Mouse (Mus musculus): ENCODE data around the gene Lrrc19. TPM values are rescaled to one million over a fixed set of nuclear protein-coding genes. Genes with fewer than 3 reads are reported as not detected.

Lrrc19 gene
- polyA plus RNA-seq, 1 experiment from 2014 or later, result 1.3 TPM

- no peak for ATAC-seq (ENCODE audit: low FRiP score)
- no peak overlapping the region for H3K9ac ChIP-seq (ENCODE audit: low read depth, low read length)
- no peak overlapping the region for H3K4me2 ChIP-seq (replicated peaks; ENCODE audit: low read depth, low read length)
- H3K4me1 ChIP-seq (replicated peaks; ENCODE audit: control insufficient read depth, insufficient read depth, low read length), result no peaks in the 10 kb centered on the region
- H3K27me3 ChIP-seq (ENCODE audit: control insufficient read depth, insufficient read depth, low read length), result no peaks in the 10 kb centered on the region
- H3K27ac ChIP-seq (ENCODE audit: low read depth, low read length), result no peak overlapping the region
- DNase-seq (ENCODE audit: low spot score), result no peak
- no peak overlapping the region for H3K4me3 ChIP-seq (ENCODE audit: low read depth, low read length)
- H3K36me3 ChIP-seq (ENCODE audit: control insufficient read depth, insufficient read depth, low read length), result no peaks in the 10 kb centered on the region
- 93% methylated on average over 2 of the region's 2 CpGs for WGBS
- H3K9me3 ChIP-seq (ENCODE audit: control insufficient read depth, low read length), result no peaks in the 10 kb centered on the region
Observed at GRCm38 (mm10) chr4:94604452-94605019, 45.4 kb downstream of the Lrrc19 start.

- under 1% methylated on average over 51 of the region's 61 CpGs for WGBS
- no peaks in the 10 kb centered on the region for H3K36me3 ChIP-seq (ENCODE audit: control insufficient read depth, insufficient read depth, low read length)
- H3K4me3 ChIP-seq (ENCODE audit: low read depth, low read length), result peak within 1 kb of the TSS; percentile 88
- no peaks in the 10 kb centered on the region for H3K27me3 ChIP-seq (ENCODE audit: control insufficient read depth, insufficient read depth, low read length)
- DNase-seq (ENCODE audit: low spot score), result peak; percentile 95
- peak within 1 kb of the TSS; percentile 64 for H3K4me2 ChIP-seq (replicated peaks; ENCODE audit: low read depth, low read length)
- H3K4me1 ChIP-seq (replicated peaks; ENCODE audit: control insufficient read depth, insufficient read depth, low read length), result no peaks in the 10 kb centered on the region
- H3K27ac ChIP-seq (ENCODE audit: low read depth, low read length), result peak within 1 kb of the TSS; percentile 84
- H3K9ac ChIP-seq (ENCODE audit: low read depth, low read length), result peak within 1 kb of the TSS; percentile 95
- peak; percentile 100 for ATAC-seq (ENCODE audit: low FRiP score)
- no peaks in the 10 kb centered on the region for H3K9me3 ChIP-seq (ENCODE audit: control insufficient read depth, low read length)
Observed at GRCm38 (mm10) chr4:94603031-94603629, 46.8 kb downstream of the Lrrc19 start, which contains the start of gene Plaa. Gene Plaa, minus strand, starts transcription at chr4:94603244.

- DNase-seq (ENCODE audit: low spot score), result no peak
- Histone ChIP-seq H3K27me3 (ENCODE audit: control insufficient read depth, insufficient read depth, low read length) (no peaks in the 10 kb centered on the region), H3K27ac (ENCODE audit: low read depth, low read length) (peak overlapping the region; percentile 84), H3K9ac (ENCODE audit: low read depth, low read length) (peak overlapping the region; percentile 95), H3K4me2 (replicated peaks; ENCODE audit: low read depth, low read length) (peak overlapping the region; percentile 44), H3K4me1 (replicated peaks; ENCODE audit: control insufficient read depth, insufficient read depth, low read length) (no peaks in the 10 kb centered on the region), H3K9me3 (ENCODE audit: control insufficient read depth, low read length) (no peaks in the 10 kb centered on the region), H3K4me3 (ENCODE audit: low read depth, low read length) (peak overlapping the region; percentile 88), H3K36me3 (ENCODE audit: control insufficient read depth, insufficient read depth, low read length) (no peaks in the 10 kb centered on the region)
- no peak; the same call in 1 of the 2 replicates for ATAC-seq (ENCODE audit: low FRiP score)
- 0% methylated on average over 32 of the region's 33 CpGs for WGBS
Observed at GRCm38 (mm10) chr4:94602496-94603030, 47.4 kb downstream of the Lrrc19 start.

- Histone ChIP-seq H3K9me3 (ENCODE audit: control insufficient read depth, low read length) (no peaks in the 10 kb centered on the region), H3K27me3 (ENCODE audit: control insufficient read depth, insufficient read depth, low read length) (no peaks in the 10 kb centered on the region), H3K27ac (ENCODE audit: low read depth, low read length) (no peak overlapping the region), H3K4me2 (replicated peaks; ENCODE audit: low read depth, low read length) (no peak overlapping the region), H3K36me3 (ENCODE audit: control insufficient read depth, insufficient read depth, low read length) (no peaks in the 10 kb centered on the region), H3K4me3 (ENCODE audit: low read depth, low read length) (no peak overlapping the region), H3K4me1 (replicated peaks; ENCODE audit: control insufficient read depth, insufficient read depth, low read length) (no peaks in the 10 kb centered on the region), H3K9ac (ENCODE audit: low read depth, low read length) (no peak overlapping the region)
- no peak for ATAC-seq (ENCODE audit: low FRiP score)
- peak; percentile 9 for DNase-seq (ENCODE audit: low spot score)
- 92% methylated on average over 4 of the region's 4 CpGs for WGBS
Observed at GRCm38 (mm10) chr4:94601395-94601794, 48.5 kb downstream of the Lrrc19 start.

GRCm38 (mm10) chr4:94592709-94593108 is 57.2 kb downstream of the Lrrc19 start:
- no peaks in the 10 kb centered on the region for H3K27me3 ChIP-seq (ENCODE audit: control insufficient read depth, insufficient read depth, low read length)
- H3K9ac ChIP-seq (ENCODE audit: low read depth, low read length), result no peak overlapping the region
- no peak overlapping the region for H3K4me3 ChIP-seq (ENCODE audit: low read depth, low read length)
- DNase-seq (ENCODE audit: low spot score), result no peak
- H3K27ac ChIP-seq (ENCODE audit: low read depth, low read length), result no peak overlapping the region
- H3K9me3 ChIP-seq (ENCODE audit: control insufficient read depth, low read length), result no peaks in the 10 kb centered on the region
- H3K4me2 ChIP-seq (replicated peaks; ENCODE audit: low read depth, low read length), result no peak overlapping the region
- no peaks in the 10 kb centered on the region for H3K36me3 ChIP-seq (ENCODE audit: control insufficient read depth, insufficient read depth, low read length)
- ATAC-seq (ENCODE audit: low FRiP score), result no peak
- no peaks in the 10 kb centered on the region for H3K4me1 ChIP-seq (replicated peaks; ENCODE audit: control insufficient read depth, insufficient read depth, low read length)

GRCm38 (mm10) chr4:94591765-94592381 is 58.1 kb downstream of the Lrrc19 start:
- H3K9me3 ChIP-seq (ENCODE audit: control insufficient read depth, low read length), result no peaks in the 10 kb centered on the region
- ATAC-seq (ENCODE audit: low FRiP score), result no peak
- no peak overlapping the region for H3K9ac ChIP-seq (ENCODE audit: low read depth, low read length)
- H3K36me3 ChIP-seq (ENCODE audit: control insufficient read depth, insufficient read depth, low read length), result no peaks in the 10 kb centered on the region
- H3K4me1 ChIP-seq (replicated peaks; ENCODE audit: control insufficient read depth, insufficient read depth, low read length), result no peaks in the 10 kb centered on the region
- no peak overlapping the region for H3K4me2 ChIP-seq (replicated peaks; ENCODE audit: low read depth, low read length)
- no peak for DNase-seq (ENCODE audit: low spot score)
- H3K27me3 ChIP-seq (ENCODE audit: control insufficient read depth, insufficient read depth, low read length), result no peaks in the 10 kb centered on the region
- 84% methylated on average over 4 of the region's 4 CpGs for WGBS
- no peak overlapping the region for H3K4me3 ChIP-seq (ENCODE audit: low read depth, low read length)
- H3K27ac ChIP-seq (ENCODE audit: low read depth, low read length), result no peak overlapping the region

MicroRNA genes within 50 kb of the gene (microRNA counts, 519-probe panel; counts per million panel counts)
- microRNA mmu-miR-872, result 4,844 counts per million, percentile 62 among the panel's probes with 10 or more counts

Other genes with a start within 250 kb of the Lrrc19 start
- gene Gm10306, start 93.6 kb downstream of the Lrrc19 start, polyA plus RNA-seq (2014; fragmentation: Nextera tagmentation; extraction: Ambion mirVana), result 0.57 TPM in 1 of 2 replicates, not detected in the other
- 30.4 and 32.4 TPM in 2 replicates for gene Caap1, start 93.3 kb downstream of the Lrrc19 start, polyA plus RNA-seq (2014; fragmentation: Nextera tagmentation; extraction: Ambion mirVana)
- 96.4 and 97.7 TPM in 2 replicates for gene Plaa, start 46.9 kb downstream of the Lrrc19 start, polyA plus RNA-seq (2014; fragmentation: Nextera tagmentation; extraction: Ambion mirVana)
- 59.4 and 62.3 TPM in 2 replicates for gene Ift74, start 35.7 kb downstream of the Lrrc19 start, polyA plus RNA-seq (2014; fragmentation: Nextera tagmentation; extraction: Ambion mirVana)
- gene Tek, start 89.1 kb upstream of the Lrrc19 start, polyA plus RNA-seq (2014; fragmentation: Nextera tagmentation; extraction: Ambion mirVana), result 11.4 and 11.6 TPM in 2 replicates